Mouse (Mus musculus) cerebellum, postnatal 4 days (tissue): ENCODE measurements at regions not wholly inside any gene's neighbourhood (a gene's known extent, or its start where the extent isn't known, plus 50 kb on each side); places are given as distances from the start of the nearest gene placed in this dataset.

Experiments
- DNase-seq, 2 experiments: peaks; one replicate each; pipeline ENCODE4 v3.0.0; 2022; ENCODE audit warnings: low spot score in 2 of 2, mixed read lengths in 1 of 2

- no peak for DNase-seq
Measured at GRCm38 (mm10) chr15:88472351-88473100, 127.6 kb upstream of the Zdhhc25 start.

- DNase-seq = no peak
Measured at GRCm38 (mm10) chr15:88473221-88473620, 126.9 kb upstream of the Zdhhc25 start.

DNA sequence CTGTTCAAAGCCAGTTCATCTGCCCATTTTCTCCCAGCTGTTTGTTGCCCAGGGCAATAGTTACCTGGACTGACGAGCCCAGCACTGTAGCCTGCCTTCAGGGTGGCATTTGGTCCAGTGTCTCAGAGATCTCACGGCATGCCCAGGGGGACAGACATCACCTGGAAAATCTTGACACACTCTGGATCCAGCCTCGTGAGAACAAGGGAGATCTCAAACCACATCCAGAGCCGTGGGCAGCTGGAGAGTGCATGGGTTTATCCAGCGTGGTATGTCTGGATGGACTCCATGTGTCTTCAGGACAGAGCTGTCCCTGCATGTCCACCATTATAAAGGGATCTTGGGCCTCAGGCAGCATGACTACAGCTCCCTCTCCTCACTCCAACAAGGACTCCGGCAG is 116.6 kb upstream of the Zdhhc25 start:
- no peak for DNase-seq

- no peak for DNase-seq
Measured at GRCm38 (mm10) chr15:88489715-88490114, 110.4 kb upstream of the Zdhhc25 start.

DNA sequence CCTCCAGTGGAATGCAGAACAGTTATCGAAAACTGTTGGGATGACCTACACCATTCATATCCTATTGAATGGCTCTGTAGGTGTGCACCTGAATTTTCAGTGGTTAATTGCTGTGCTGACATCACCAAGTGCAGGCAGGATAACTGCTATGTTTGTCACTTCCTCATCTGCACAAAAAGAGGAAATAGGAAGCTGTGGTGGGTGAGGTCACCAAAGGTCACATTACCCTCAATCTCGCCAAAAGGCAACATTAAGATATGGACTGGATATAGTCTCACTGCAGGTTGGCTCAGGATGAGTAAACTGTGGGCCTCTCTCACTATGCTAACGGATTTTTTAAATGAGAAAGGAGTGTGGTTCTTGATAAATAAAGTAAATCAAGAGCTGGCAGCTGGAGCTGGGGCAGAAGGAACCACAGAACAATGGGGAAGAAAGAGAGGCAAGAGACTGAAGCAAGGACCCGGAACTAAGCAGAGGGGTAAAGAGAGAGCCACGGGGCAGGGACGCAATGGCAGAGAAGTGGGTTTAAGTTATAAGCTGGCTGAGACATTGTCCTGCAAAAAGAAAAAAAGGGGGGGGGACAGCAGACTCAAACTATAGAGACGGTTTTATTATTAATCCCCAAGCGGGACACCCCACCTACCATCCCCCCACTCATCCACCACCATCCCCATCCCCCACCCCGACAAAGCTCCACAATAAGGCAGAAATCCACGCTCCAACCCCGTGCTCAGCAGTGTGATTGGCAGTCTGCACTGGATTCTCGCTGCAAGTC is 109.6 kb upstream of the Zdhhc25 start:
- no peak for DNase-seq

DNA sequence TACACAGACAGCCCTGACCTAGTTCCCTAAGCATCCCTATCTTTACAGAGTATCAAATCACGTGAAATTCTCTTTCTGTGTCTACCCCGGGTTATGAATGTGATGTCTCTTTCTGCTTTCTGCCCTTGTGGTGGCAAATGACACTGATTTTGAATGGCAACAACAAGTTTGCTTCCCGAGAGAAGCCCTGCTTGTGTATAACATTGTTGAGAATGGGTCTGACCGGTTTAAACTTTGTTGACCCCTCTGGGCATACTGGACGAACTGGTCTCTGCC is 109.1 kb upstream of the Zdhhc25 start:
- no peak for DNase-seq

GRCm38 (mm10) chr15:88497957-88498356 is 102.1 kb upstream of the Zdhhc25 start:
- DNase-seq = no peak

DNA sequence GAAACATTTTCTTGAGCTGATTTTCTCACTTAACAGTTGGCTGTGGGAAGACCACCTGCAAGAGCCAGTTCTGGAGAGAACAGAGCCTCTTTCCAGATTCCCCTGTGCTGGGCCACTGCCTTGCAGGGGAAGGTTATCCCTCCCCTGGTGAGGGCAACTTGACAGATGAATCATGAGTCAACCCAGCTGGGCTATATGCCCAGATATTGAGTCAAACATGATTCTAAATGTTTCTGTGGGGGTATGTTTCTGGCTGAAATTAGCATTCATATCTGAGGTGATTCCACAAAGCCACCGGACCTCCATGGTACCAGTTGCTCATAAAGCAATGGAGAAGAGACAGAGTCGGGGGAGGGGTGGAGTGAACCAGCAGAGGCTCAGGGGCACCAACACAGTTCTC is 97.8 kb upstream of the Zdhhc25 start:
- no peak for DNase-seq

- no peak for DNase-seq
Measured at GRCm38 (mm10) chr15:88503896-88504295, 96.2 kb upstream of the Zdhhc25 start.

DNA sequence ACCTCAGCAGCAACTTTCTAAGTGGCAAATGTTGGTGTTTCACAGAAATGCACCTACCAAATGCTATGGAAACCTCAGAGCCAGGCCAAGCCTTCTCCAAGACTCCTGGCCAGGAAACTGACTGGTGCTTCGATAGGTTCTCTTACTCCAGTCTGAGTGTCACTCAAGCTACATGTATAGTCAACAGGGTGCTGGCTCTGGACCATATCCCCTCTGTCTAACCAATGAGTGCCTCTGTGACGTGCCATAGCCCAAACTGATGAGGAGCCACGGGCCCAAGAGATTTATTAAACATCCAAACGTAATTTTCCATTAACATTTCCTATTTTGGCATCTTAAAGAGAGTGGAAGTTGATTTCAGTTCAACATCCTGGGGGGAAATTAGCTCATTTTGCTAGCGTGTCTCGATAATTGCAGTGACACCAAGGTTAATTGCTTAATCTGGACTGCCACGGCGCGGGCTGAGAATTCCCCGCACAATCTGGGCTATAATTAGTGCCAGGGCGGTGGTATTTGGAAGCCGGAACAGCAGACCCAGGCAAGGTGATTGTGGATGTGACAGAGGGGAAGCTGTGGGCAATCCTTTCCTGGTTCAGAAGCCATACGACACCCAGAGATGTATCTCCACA is 94.5 kb upstream of the Zdhhc25 start:
- DNase-seq = peak in 1 of 2 experiments; percentile 39

GRCm38 (mm10) chr15:88507886-88508285 is 92.2 kb upstream of the Zdhhc25 start:
- DNase-seq = no peak

DNA sequence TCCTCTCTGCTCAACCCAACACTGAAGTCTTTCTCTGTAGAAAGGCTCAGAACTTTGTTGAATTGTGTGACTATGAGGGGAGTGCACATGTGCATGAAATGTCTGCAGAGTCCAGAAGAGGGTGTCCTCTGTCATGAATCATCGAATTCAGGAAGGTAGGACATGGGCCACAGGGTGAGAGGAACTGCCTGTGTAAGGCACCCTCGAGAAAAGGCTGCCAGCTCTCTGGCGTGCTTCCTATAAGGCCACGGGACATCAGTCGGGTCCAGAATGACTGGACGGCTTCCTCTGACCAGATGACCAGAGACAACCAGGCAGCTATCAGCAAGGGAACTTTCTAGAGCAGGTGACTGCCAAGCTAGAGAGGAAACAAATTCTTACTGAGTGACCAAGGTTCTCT is 91.1 kb upstream of the Zdhhc25 start:
- no peak for DNase-seq

- peak in 1 of 2 experiments; percentile 63 for DNase-seq
Measured at GRCm38 (mm10) chr15:88509626-88510025, 90.5 kb upstream of the Zdhhc25 start.

- no peak for DNase-seq
Measured at GRCm38 (mm10) chr15:88514091-88514490, 86.0 kb upstream of the Zdhhc25 start.

GRCm38 (mm10) chr15:88531218-88531617 is 68.9 kb upstream of the Zdhhc25 start:
- no peak for DNase-seq

- DNase-seq = no peak
Measured at GRCm38 (mm10) chr15:88532008-88532407, 68.1 kb upstream of the Zdhhc25 start.

- DNase-seq = no peak
Measured at GRCm38 (mm10) chr15:88533354-88533753, 66.7 kb upstream of the Zdhhc25 start.

- DNase-seq = no peak
Measured at GRCm38 (mm10) chr15:88535516-88535915, 64.6 kb upstream of the Zdhhc25 start.

DNA sequence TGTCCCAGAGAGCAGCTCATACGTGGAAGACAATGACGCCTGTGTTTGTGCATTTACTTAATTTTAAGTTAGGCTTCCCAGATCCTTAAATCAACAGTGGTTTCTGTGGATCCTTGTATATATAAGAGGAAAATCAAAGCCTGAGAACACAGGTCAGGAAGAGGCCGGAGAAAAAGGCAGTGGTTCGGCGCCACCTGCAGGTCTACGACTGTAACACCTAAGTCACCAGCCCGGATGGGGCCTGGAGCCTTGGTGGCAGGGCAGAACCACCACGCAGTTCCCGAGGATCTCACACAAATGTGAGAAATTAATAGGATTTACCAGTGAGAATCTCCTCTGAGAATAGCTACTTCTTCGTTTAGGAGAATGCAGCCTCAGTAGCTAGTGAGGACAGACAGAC is 62.9 kb upstream of the Zdhhc25 start:
- peak in 1 of 2 experiments; percentile 74 for DNase-seq

- DNase-seq = peak in 1 of 2 experiments; percentile 73
Measured at GRCm38 (mm10) chr15:88542567-88542966, 57.5 kb upstream of the Zdhhc25 start.

- DNase-seq = peak in 1 of 2 experiments; percentile 38
Measured at GRCm38 (mm10) chr15:88544216-88544615, 55.9 kb upstream of the Zdhhc25 start.

DNA sequence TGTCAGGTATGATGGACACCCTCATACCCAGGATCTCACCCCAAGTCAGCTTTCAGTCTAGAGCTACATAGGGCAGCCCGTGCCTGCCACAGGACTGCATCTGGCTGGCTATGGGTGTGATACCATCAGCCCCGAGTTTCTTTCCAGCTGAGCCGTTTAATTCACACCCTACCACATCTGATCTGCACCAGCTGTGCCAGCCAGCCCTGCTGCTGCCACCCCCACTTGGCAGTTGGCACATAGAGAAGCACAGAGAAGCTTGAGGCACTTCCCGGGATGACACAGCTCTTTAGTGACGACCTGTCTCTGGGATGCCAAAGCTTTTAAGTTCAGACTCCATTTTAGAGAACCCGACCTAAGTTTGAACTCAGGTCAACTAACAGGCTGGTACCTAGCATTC is 51.8 kb upstream of the Zdhhc25 start:
- DNase-seq = no peak
